Mouse (Mus musculus) intestine, embryonic 14.5 days (tissue): Measurements from ENCODE around the gene Cers6. TPM values are rescaled to one million over a fixed set of nuclear protein-coding genes. Genes with fewer than 3 reads are reported as not detected.

ENCODE experiments used
- ATAC-seq: fragments of 200-750 bp; cut with Nextera tagmentation; replicated peaks from 2 replicates; pipeline ENCODE4 v1.8.0; 2017; ENCODE audit warnings: low read depth, moderate number of reproducible peaks, moderate TSS enrichment, moderate library complexity; ENCODE audit not compliant: low FRiP score, low TSS enrichment
- DNase-seq: peaks from one replicate; pipeline ENCODE4 v3.0.0-alpha.2; 2018; ENCODE audit warnings: low spot score
- H3K27ac ChIP-seq: fragments of 300-500 bp; sonication (generic); 2 replicates; pipeline ENCODE4 v1.5.1; 2014; ENCODE audit warnings: low read depth, mild to moderate bottlenecking, control low read depth
- H3K27me3 ChIP-seq: fragments of 300-500 bp; sonication (generic); replicated peaks from 2 replicates; pipeline ENCODE4 v1.6.1; 2014; ENCODE audit warnings: low read length, control low read depth; ENCODE audit not compliant: control insufficient read depth, insufficient read depth
- H3K36me3 ChIP-seq: fragments of 300-500 bp; sonication (generic); 2 replicates; pipeline ENCODE4 v1.6.1; 2014; ENCODE audit warnings: low read length, control low read depth; ENCODE audit not compliant: control insufficient read depth, insufficient read depth
- H3K4me1 ChIP-seq: fragments of 300-500 bp; sonication (generic); replicated peaks from 2 replicates; pipeline ENCODE4 v1.6.1; 2014; ENCODE audit warnings: low read length, control low read depth, mixed read lengths; ENCODE audit not compliant: control insufficient read depth, insufficient read depth
- H3K4me2 ChIP-seq: fragments of 300-500 bp; sonication (generic); 2 replicates; pipeline ENCODE4 v1.6.1; 2014; ENCODE audit warnings: low read length
- H3K4me3 ChIP-seq: fragments of 300-500 bp; sonication (generic); 2 replicates; pipeline ENCODE4 v1.5.1; 2014; ENCODE audit warnings: low read depth, low read length, control low read depth, mixed read lengths
- H3K9ac ChIP-seq: fragments of 300-500 bp; sonication (generic); 2 replicates; pipeline ENCODE4 v1.6.1; 2014; ENCODE audit warnings: mild to moderate bottlenecking, low read length
- H3K9me3 ChIP-seq: fragments of 300-500 bp; sonication (generic); 2 replicates; pipeline ENCODE4 v1.6.1; 2016; ENCODE audit warnings: low read length, control low read depth; ENCODE audit not compliant: control insufficient read depth
- WGBS: fragments of 180-500 bp; shearing (Covaris S2); extraction: QIAGEN DNeasy Blood & Tissue Kit; methylation state at CpG from one replicate; pipeline ENCODE4 v1.1.7; 2014; 5-methylcytosine and 5-hydroxymethylcytosine counted together
- polyA plus RNA-seq: library from polyadenylated mRNA; unstranded; fragments of >200 nt; fragmentation: Nextera tagmentation; extraction: Ambion mirVana; gene quantifications from 2 replicates; pipeline ENCODE4 v1.2.1, GENCODE M21; 2014

Cers6 gene
- polyA plus RNA-seq = 45.0 and 49.0 TPM in 2 replicates

GRCm38 (mm10) chr2:68860904-68861685 lies at the start of gene Cers6:
Cers6 (plus strand) TSS chr2:68861441.
- H3K4me3 ChIP-seq = peak within 1 kb of the TSS; percentile 82
- H3K27ac ChIP-seq = peak within 1 kb of the TSS; percentile 84
- H3K27me3 ChIP-seq = no peaks in the 10 kb centered on the region
- no peaks in the 10 kb centered on the region for H3K36me3 ChIP-seq
- ATAC-seq = peak; percentile 98
- H3K4me1 ChIP-seq = 0 out of 2 replicates have a peak, but pooled peaks cover 6% of the 10 kb centered on the region
- H3K9me3 ChIP-seq = no peaks in the 10 kb centered on the region
- peak; percentile 97 for DNase-seq
- WGBS = under 1% methylated on average over 53 of the region's 53 CpGs
- H3K4me2 ChIP-seq = peak within 1 kb of the TSS; percentile 72
- peak within 1 kb of the TSS; percentile 73 for H3K9ac ChIP-seq

GRCm38 (mm10) chr2:68814409-68814808 lies 46.8 kb upstream of the Cers6 start:
- Histone ChIP-seq H3K4me3 (no peak overlapping the region), H3K4me2 (no peak overlapping the region), H3K9ac (no peak overlapping the region), H3K36me3 (no peaks in the 10 kb centered on the region), H3K4me1 (no peaks in the 10 kb centered on the region), H3K27me3 (no peaks in the 10 kb centered on the region), H3K9me3 (no peaks in the 10 kb centered on the region), H3K27ac (no peak overlapping the region)
- ATAC-seq (no peak), DNase-seq (no peak)
- 43% methylated on average over 2 of the region's 2 CpGs for WGBS

- Histone ChIP-seq H3K4me3 (no peak overlapping the region), H3K27me3 (no peaks in the 10 kb centered on the region), H3K9me3 (no peaks in the 10 kb centered on the region), H3K4me2 (no peak overlapping the region), H3K36me3 (no peaks in the 10 kb centered on the region), H3K4me1 (no peaks in the 10 kb centered on the region), H3K27ac (no peak overlapping the region), H3K9ac (no peak overlapping the region)
- 86% methylated on average over 4 of the region's 4 CpGs for WGBS
- ATAC-seq (no peak), DNase-seq (no peak)
Observed at GRCm38 (mm10) chr2:68819040-68819439, 42.2 kb upstream of the Cers6 start.

GRCm38 (mm10) chr2:68822152-68822887 lies 38.9 kb upstream of the Cers6 start:
- no peak overlapping the region for H3K4me2 ChIP-seq
- no peaks in the 10 kb centered on the region for H3K4me1 ChIP-seq
- H3K9ac ChIP-seq = no peak overlapping the region
- no peaks in the 10 kb centered on the region for H3K9me3 ChIP-seq
- no peak for DNase-seq
- WGBS = 67% methylated on average over 4 of the region's 4 CpGs
- no peak overlapping the region for H3K4me3 ChIP-seq
- H3K27ac ChIP-seq = no peak overlapping the region
- no peaks in the 10 kb centered on the region for H3K36me3 ChIP-seq
- no peaks in the 10 kb centered on the region for H3K27me3 ChIP-seq
- ATAC-seq = no peak

- no peak overlapping the region for H3K27ac ChIP-seq
- no peaks in the 10 kb centered on the region for H3K27me3 ChIP-seq
- no peak overlapping the region for H3K9ac ChIP-seq
- WGBS = 70% methylated on average over 7 of the region's 7 CpGs
- H3K36me3 ChIP-seq = no peaks in the 10 kb centered on the region
- ATAC-seq (no peak), DNase-seq (no peak)
- H3K9me3 ChIP-seq = no peaks in the 10 kb centered on the region
- H3K4me1 ChIP-seq = no peaks in the 10 kb centered on the region
- H3K4me2 ChIP-seq = no peak overlapping the region
- H3K4me3 ChIP-seq = no peak overlapping the region
Observed at GRCm38 (mm10) chr2:68825326-68826020, 35.8 kb upstream of the Cers6 start.

GRCm38 (mm10) chr2:68843330-68843729 lies 17.9 kb upstream of the Cers6 start:
- Histone ChIP-seq H3K4me1 (no peaks in the 10 kb centered on the region), H3K27me3 (no peaks in the 10 kb centered on the region), H3K4me3 (no peak overlapping the region), H3K9ac (no peak overlapping the region), H3K9me3 (no peaks in the 10 kb centered on the region), H3K27ac (no peak overlapping the region), H3K36me3 (no peaks in the 10 kb centered on the region), H3K4me2 (no peak overlapping the region)
- DNase-seq (no peak), ATAC-seq (no peak)
- 82% methylated on average over 5 of the region's 5 CpGs for WGBS

- DNase-seq (no peak), ATAC-seq (no peak)
- Histone ChIP-seq H3K36me3 (no peaks in the 10 kb centered on the region), H3K4me2 (no peak overlapping the region), H3K4me1 (no peaks in the 10 kb centered on the region), H3K4me3 (no peak overlapping the region), H3K9me3 (no peaks in the 10 kb centered on the region), H3K9ac (no peak overlapping the region), H3K27me3 (no peaks in the 10 kb centered on the region), H3K27ac (no peak overlapping the region)
- 89% methylated on average over 2 of the region's 2 CpGs for WGBS
Observed at GRCm38 (mm10) chr2:68844530-68844929, 16.7 kb upstream of the Cers6 start.

GRCm38 (mm10) chr2:68845002-68845740 lies 16.1 kb upstream of the Cers6 start:
- Histone ChIP-seq H3K4me1 (no peaks in the 10 kb centered on the region), H3K9me3 (no peaks in the 10 kb centered on the region), H3K27ac (no peak overlapping the region), H3K4me2 (no peak overlapping the region), H3K27me3 (no peaks in the 10 kb centered on the region), H3K9ac (no peak overlapping the region), H3K36me3 (no peaks in the 10 kb centered on the region), H3K4me3 (no peak overlapping the region)
- ATAC-seq (no peak), DNase-seq (no peak)
- 69% methylated on average over 13 of the region's 13 CpGs for WGBS
